Mouse (Mus musculus) liver, adult 2 months (tissue): ENCODE measurements around the gene Tdg.

Source experiments
- CTCF ChIP-seq: fragments of 200-500 bp; IDR thresholded peaks from 2 replicates; pipeline ENCODE4 v1.5.1; 2011; ENCODE audit warnings: low read depth, low read length, control low read depth
- POLR2A ChIP-seq: fragments of 200-500 bp; IDR thresholded peaks from 2 replicates; pipeline ENCODE4 v1.6.1; 2011; ENCODE audit warnings: low read length, control low read depth; ENCODE audit not compliant: insufficient read depth; ENCODE audit errors: extremely low read depth

GRCm38 (mm10) chr10:82639032-82639698, 9.5 kb downstream of the Tdg start:
- no peak for TF ChIP-seq CTCF
- TF ChIP-seq POLR2A: no peak
